Mouse (Mus musculus) embryo, embryonic 10 days (tissue): ENCODE data around the gene Fam76a.

Experiments used
- DNase-seq: peaks from one replicate; pipeline ENCODE4 v3.0.0-alpha.2; 2015; ENCODE audit warnings: low spot score

Fam76a gene

DNA sequence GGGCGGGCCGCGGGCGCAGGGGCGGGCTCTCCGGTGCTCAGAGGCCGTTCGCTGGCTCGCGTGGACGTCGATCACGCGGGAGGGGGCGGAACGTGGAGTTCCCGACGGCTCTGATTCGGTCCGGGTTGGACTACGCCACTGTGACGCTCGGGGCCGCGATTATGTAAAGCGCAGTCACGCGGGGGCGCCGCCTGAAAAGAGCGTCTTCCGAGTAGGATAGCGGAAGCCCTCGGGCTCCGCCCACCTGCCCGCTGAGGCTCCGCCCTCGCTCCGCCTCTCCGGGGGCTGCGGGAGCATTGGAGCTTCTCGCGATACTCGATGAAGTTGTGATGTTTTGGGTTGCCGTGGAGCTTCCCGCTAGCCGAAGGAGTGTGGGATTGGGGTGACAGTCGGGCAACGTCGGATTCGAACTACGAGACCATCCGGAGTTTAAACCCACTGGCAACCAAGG lies at the start of gene Fam76a:
Gene Fam76a (minus strand): TSS at position 1 of the 451 bp plus-strand sequence.
- DNase-seq, result peak; percentile 100

DNA sequence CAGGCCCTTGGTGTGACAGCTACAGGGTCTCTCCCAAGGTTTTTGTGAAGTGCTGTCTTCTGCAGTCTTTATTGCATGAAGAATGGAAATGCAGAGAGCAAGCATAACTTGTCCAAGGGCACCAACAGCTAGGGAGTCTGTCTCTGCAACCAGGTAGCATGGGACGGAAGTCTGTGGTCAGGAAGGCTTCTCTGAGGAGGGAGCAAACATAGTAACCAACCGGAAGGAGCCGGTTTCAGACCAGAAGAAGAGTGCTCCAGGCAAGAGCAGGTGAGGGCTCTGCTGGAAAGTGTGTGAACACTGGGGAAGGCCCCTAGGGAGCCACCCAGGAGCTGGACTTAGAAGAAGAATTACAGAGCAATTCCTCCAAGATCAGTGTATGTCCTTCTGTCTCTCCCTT lies 49.7 kb upstream of the Fam76a start:
- no peak for DNase-seq

DNA sequence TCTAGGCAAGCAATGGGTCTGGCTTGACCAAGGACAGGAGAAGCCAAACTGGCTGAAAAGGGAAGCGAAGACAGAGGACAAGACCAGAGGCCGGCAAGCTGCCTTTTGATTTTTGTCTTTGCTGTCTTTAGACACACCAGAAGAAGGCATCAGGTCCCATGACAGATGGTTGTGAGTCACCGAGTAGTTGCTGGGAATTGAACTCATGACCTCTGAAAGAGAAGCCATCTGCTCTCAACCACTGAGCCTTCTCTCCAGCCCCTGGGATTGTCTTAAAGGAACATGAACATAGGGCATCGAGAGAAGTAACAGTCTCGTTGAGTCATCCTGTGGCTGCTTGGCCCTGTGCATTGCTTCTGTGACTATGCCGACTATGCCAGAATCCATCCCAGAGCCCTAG lies 49.2 kb upstream of the Fam76a start:
- DNase-seq, result no peak

DNA sequence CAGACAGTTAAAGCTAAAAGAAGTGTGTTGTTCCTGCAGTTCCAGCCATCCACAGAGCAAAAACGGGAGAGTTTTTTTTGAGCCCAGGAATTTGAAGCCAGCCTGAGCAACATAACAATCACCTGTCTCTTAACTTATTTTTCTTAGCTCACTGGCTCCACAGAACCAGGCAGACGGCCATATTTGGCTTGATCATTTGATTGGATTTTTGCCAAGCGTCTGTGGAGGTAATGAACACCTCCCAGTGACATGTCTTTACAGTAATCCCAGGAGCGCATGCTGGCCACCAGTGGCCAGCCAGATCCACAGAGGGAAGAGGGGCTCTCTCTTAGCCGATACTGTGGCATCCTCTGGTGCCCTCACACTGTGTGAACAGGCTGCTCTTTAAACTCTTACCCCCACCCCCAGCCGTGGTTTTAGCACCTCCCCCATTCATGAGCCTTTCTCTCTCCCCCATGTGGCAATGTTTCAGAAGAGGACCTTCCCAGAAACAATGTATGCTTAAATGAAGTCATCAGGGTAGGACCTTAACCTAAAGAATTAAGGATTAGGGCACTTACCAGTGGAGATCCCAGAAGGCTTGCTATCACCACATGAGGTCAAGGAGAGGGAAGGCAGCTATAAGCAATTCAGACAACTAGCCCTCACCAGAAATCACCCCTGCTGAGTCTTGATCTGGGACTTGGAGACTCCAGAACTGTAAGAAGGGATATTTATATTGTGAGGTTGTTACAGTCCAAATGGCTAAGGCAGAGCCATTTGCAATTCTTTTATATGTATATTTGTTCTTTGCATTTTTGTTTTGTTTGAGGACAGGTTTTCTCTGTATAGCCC lies 46.0 kb upstream of the Fam76a start:
- no peak for DNase-seq

DNA sequence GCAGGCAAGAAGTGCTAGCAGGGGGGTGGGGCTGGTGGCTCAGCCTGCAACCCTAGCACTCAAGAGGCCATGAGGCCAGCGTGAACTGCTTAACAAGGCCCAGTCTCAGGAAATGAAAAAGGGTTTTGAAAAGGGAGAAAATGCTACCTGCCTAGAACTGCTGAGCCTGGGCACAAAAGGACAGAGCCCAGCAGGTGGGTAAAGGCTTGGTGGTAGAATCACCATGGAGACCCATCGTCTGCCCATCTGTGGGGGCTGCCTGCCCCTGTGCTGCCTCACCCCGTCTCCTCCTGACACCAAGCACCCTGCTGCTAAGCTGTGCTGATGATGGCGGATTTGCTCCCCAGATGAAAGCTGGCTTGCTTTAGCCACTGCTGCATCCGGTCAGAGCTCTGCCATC lies 42.1 kb upstream of the Fam76a start:
- no peak for DNase-seq

DNA sequence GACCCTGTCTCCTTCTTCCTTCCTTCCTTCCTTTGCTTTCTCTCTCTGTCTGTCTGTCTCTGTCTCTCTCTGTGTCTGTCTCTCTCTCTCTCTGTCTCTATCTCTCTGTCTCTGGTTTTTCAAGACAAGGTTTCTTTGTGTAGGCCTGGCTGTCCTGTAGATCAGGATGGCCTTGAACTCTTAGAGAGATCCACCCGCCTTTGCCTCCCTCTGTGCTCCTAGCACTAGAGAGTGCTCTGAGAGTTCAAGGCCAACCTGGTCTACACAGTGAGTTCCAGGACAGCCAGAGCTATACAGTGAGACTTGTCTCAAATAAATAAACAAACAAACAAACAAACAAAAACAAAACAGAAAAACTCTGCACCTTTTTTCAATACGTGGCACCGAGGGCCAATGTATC lies 41.7 kb upstream of the Fam76a start:
- no peak for DNase-seq

DNA sequence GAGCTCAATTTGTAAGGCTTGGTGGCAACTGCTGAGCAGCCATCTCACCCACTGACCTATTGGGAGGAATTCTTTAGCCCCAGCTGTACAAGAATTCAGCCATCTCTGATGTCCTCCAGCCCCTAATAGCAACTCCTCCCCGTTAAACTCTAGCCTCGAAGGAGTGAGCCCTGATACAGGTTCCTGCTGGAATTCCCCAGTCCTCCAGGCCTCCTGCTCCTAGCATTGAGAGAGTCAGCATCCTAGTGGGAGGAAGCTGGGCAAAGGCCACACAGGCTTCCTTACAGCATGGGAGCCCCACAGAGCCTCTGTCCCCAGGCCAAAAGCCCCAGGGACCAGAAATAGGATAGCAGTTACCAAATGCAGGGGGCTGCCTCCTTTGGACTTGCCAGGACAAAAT lies 41.1 kb upstream of the Fam76a start:
- no peak for DNase-seq

DNA sequence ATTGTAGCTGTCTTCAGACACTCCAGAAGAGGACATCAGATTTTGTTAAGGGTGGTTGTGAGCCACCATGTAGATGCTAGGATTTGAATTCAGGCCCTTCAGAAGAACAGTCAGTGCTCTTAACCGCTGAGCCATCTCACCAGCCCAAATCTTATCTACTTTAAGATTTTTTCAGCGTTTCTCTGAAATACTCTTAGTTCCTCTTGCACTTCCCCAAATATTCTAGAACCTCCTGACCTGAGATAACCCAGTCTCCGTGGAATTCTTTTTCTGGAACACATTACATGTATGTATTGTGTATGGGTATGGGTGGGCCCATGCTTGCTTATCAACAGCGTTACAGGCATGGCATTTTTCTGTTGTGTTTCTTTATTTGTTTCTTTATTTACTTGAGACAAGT lies 40.3 kb upstream of the Fam76a start:
- no peak for DNase-seq

DNA sequence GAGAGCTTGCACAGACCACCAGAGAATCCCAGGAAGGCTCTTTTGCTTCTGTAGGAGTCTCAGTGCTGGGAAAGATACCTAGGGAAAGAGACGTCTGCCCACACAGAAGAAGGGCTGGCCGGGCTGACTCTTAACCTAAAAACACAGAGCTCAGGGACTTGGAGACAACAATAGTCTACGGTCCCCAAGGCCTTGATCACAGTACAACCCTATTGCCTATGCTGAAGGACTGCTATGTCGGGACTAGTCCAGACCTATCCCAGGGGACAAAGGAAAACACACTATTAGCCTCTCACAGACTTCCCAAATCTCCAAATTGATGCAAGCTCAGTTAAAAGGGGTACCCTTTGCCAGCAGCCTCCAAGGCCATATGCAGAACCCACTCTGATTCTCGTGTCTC lies 39.5 kb upstream of the Fam76a start:
- no peak for DNase-seq

DNA sequence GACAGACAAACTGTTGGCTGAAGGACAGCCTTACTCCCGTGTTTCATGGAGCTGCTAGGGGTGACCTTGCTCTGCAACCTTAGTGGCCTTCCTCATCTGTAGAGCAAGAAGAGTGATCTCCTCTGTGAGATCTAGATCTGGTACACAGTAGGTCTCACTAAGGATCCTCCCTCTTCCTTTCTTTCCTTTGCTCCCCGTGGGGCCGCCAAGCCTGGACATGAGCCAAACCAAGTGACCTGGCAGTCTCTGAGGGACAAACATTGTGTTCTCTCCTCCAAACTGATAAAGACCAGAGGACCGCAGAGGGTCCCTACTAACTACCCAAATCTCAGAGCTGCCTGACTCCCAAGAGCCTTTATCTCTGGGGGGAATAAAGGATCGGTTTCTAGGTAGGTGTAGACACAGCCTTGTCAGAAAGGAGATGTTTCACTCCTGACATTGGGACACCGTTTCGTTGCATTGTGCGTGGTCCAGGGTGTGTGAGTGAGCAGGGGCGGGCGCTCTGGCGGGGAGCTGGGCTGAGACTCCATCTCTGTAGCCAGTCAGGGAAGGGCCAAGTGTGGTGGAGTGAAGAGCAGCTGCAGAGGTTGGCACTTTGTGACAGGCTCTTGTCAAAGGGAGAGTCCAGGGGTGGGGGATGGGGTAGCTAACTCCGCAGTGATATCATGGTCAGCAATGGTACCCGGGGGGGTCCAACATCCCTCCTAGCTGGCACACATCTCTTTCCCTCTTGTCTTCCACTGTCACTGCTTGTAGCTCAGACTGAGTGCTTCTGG lies 38.7 kb upstream of the Fam76a start:
- DNase-seq, result no peak

DNA sequence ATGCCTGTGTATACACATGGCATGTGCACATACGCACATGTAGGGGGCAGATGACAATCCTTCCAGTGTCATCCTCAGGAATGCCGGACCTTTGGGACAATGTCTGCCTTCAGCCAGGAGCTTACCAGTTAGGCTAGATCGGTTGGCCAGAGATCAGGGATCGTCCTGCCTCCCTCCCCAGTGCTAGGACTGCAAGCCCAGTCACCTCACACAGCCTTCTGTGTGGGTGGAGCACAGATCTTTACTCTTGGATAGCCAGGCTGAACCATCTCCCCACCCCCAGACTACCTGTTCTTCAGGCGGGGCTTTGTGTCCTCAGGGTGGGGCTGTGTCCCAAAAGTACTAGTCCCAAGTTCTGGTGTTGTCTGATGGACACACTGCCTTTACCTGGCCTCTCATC lies 38.0 kb upstream of the Fam76a start:
- DNase-seq, result no peak

DNA sequence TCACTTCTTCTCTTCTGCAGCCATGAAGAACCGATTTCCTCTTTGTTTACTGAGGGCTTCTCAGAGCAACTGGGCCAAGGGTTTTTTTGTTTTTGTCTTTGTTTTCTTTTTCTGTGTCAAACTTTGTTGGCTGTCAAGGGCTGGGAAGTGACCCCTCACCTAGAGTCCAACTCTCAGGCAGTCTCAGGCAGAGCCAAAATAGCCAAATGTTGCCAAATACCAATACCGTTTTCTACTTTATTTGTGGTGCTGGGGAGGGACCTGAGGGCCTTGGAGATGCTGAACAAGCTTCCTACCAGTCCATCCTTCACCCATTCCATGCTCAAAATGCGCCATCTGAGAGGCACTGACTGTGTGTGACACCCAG lies 37.3 kb upstream of the Fam76a start:
- DNase-seq, result no peak

DNA sequence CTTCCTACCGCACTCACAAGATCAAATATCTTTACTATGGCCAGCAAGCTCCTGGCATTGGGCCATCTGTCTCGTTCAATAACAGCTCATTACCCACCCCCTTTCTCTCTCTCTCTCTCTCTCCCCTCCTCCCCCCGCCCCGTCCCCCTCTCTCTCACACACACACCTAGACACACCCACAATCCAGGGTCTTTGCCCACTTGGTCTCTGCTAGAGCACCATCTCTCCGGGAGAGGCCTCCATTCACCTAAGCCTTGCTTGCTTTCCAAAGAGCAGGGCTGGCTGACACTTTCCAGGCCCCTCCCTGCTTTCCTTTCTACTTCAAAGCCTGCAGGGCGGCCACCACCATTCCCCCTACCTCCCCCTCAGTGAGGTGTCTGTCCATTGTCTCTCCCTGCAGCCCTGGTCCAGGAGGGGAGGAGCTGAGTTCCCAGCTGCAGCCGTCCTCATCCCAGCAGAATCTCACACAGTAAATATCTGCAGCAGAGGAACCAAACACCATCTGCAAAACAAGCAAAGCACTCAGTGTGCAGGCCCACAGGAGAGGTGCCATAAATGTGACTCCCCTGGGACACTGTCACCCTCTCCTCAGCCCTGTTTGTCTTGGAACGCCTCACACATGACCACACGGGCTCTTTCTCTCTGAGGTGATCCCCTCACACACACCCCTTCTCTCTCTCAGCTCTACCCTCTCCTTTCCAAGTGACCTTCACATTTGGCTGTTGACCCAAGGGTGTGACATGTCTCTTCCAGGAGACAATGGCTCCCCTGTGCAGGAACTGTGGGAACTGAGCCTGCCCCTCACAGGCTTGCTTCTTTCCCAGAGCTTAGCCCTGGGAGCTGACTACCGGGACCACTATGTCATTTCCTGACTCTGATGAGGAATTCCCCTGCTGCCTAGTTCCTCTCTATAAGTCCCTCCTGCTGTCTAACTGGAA lies 36.7 kb upstream of the Fam76a start:
- DNase-seq, result peak; percentile 78

DNA sequence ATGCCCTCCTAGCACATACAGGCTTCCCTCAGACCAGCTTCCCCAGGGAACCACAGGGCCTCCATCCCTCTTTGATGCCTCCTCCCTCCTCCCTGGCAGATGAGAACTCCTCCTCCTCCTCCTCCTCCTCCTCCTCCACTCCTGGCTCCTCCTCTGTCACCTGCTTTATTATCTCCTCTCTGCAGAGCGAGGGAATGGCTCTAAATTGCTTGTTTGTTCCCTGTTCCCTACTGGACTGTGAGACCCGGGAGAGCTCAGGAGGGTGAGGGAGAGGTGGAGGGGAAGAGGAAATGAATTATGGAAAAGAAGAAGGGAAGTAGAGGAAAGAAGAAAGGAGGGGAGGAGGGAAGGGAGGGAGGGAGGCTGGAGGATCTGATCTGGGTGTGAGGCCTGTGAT lies 33.0 kb upstream of the Fam76a start:
- DNase-seq, result no peak

DNA sequence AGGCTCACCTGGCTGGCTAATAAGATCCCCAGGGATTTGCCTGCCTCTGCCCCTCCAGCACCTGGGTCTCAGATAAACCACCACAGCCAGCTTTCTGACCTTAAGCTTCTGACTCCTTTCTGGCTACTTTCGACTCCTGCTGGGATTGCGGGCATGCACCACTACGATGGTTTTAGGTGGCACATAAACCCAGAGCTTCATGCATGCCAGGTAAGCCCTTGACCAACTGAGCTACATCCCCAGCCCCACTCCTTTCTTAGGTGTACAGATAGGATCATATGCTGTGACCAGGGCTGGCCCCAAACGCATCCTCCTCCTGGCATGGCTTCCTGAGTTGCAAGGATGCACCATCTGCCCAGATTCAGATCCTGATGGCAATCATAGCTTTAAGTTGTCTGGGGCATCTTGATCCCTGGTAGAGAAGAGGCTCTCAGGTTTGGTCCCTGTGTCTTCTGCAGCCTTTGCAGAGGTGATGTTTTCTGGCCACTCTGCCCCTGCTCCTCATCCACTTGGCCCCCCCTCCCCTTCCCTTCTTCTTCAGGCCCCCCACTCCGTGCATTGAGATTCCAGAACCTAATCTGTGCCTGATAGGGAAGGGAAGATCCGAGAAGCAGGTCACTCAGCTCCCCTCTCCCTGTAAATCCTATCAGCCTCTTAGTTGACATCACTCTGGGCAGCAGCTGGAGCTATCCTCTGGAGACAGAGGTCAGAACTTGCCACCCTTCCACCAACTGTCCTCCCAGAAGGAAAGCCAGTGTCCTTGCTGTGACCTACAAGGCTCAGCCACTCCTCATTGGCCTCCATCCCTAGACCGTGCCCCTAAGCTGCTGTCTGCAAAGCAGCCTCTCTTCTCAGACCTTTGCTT lies 32.4 kb upstream of the Fam76a start:
- no peak for DNase-seq

DNA sequence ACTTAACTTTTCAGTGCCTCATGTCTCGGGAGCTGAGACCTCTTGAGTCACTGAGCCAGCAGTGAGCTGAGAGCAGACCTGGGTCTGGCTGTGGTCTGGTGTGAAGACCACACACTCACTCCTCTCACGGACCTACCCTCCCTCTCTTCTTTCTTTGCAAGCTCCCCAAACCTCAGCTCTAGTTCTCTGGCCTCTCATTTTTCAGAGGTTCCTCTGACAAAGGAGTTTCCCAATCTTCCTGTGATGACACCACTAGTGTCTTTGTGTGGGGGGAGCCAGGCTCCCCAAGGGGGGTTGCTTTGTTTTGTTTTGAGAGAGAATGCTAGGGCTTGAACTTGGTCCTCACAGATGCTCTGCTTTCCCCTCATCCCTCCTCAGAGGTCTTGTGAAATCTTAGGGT lies 28.6 kb upstream of the Fam76a start:
- DNase-seq, result no peak

DNA sequence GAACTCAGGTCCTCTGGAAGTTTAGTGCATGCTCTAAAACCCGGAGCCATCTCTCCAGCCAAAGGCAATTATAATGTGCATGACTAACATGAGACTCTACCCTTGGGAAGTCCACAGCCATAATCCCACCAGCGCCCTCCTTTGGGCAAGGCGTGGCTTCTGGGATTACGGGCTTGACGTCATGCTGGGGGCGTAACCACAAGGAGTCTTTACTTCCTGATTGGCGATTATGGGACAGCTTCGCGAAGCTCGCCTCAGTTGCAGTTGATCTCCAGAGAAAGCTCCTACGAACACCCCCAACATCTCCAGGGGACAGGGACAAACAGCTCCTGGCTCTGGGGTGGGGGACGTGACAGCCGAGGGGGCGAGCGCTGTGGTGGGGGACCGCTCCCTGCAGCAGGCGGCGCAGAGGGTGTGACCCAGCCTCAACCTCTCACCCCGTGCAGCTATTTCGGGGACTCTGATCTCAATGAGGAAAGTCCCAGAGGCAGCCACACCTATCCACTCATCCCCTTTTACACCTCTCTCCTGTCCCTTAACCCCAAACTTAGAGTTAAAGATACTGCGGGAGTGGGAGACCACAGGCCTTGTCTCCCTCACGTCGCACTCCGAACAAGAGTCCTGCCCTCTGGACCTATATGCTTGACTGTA lies 27.6 kb upstream of the Fam76a start:
- DNase-seq, result peak; percentile 77

DNA sequence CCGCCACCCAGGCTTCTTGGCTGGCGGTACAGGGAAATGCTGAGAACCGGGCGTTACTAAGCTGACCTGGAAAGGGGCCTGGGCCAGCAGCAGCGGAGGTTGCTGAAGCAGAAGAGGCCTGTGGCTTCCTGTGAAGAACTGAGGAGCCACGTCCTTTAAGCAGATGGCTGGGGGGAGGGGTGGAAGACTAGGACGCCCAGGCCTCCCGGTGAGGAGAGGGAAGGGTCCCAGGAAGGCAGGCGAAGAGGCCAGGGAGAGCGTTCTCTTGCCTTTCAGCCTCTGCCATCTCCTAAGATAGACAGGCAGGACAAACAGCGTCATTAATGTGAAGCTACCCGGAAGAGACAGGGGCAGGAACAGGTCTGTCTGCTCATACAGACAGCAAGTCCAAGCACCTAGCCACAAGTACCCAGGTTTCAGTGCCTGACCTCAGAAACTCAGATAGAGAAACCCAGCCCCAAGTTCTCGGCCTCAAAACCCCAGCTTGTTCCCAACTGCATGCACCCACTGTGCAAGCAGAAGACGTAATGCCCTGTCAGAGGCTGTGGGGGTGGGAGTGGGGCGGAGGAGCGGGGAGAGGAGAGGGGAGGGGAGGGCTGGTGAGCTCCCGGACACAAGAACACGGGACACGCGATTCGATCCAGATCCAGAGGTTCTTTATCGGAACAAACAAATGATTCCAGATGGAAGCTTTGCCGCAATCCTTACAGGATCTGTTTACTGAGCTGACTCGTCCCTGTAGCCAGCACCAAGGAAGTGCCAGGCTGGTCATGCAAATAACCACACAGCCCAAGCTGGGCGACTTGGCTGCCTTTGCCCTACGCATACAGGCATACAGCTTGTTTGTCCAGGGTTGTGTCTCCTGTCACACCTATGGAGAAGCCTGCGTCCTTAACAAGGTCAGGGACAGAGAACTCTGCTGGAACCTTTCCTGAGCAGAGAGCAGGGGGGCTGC lies 24.0 kb upstream of the Fam76a start:
- DNase-seq, result peak; percentile 61

DNA sequence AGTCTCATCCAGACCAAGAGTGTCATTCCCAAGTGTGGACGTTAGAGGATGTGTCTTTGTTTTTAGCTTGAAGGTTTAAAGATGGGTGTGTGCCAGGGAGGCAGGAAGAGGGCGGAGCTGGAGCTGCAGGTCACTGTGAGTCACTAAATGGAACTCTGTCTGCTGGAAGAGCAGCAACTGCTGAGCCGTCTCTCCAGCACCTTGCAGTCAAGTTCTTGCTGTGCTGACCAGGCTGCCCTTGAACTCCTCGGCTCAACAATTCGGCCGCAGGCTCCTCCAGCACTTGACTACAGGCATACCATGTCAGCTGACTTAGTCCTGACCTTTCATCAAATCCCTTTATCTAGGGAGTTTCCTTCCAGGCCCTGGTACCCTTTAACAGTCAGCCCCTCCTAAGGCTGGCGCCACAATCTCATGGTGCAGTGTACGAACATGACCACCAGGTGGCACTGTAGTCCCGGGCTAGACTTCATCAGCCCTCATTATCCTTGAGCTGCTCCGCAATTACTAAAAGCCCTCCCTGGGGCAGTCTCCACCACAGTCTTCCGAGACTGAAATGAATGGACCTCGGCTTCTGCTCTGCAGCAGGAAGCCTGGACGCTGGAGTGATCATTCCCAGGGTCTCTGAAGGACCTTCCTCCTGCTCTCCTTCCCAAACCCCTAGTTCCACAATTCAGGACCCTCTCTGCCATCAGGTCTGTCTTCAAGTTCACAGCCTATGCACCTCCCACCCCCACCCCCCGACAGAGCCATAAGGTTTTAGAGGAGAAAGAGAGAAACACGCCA lies 23.1 kb upstream of the Fam76a start:
- DNase-seq, result peak; percentile 95
